Mouse (Mus musculus) adrenal gland, postnatal 4 days (tissue): ENCODE results near the gene Rnf157. TPM values are rescaled to one million over a fixed set of nuclear protein-coding genes. Genes with fewer than 3 reads are reported as not detected.
A peak's percentile ranks its signal among the peaks of the same experiment; 100 is the strongest.
"Not testable (repeated sequence)": the region's sequence is repeated elsewhere in the genome, so short reads cannot be mapped to it uniquely, and the experiment has no call there.

Experiments
- DNase-seq, 2 experiments: peaks; one replicate each; pipeline ENCODE4 v3.0.0; 2021 to 2022; ENCODE audit warnings: low spot score in 2 of 2, mixed read lengths in 2 of 2
- total RNA-seq, 2 experiments: library from RNA; stranded (reverse); gene quantifications; 2 replicates each; pipeline ENCODE4 v1.2.3; 2021

Rnf157 gene
- total RNA-seq, 2 experiments from 2014 or later, result 20.0 to 22.0 TPM

DNA sequence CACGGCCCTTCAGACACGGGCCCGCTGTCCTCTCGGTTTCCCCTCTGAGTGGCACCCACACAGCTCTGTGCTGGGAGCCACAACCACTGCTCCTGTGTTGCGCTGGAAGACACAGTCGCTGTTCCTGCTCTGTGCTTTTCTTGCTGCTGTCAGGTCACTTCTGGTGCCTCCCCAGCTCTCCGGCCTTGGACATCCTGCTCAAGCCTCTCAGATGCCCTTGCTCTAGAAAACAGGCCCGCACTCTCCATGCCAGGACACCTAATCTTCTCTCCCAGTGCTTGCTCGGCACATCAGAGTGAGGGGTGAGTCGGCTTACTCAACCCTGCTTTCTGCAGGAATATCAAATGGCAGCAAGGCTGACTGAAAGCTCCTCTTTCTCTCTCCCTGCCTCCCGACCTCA, 28.7 kb downstream of the Rnf157 start:
- no peak for DNase-seq

DNA sequence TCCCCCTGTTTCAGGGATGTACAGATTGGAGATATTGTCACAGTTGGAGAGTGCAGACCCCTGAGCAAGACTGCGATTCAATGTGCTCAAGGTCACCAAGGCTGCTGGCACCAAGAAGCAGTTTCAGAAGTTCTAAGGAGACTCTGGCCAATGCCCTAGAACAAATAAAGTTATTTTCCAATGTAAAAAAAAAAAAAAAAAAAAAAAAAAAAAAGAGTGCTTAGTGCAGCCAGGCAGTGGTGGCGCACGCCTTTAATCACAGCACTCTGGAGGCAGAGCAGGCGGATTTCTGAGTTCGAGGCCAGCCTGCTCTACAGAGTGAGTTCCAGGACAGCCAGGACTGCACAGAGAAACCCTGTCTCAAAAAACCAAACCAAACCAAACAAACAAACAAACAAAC, 29.8 kb downstream of the Rnf157 start:
- not testable (repeated sequence) for DNase-seq

DNA sequence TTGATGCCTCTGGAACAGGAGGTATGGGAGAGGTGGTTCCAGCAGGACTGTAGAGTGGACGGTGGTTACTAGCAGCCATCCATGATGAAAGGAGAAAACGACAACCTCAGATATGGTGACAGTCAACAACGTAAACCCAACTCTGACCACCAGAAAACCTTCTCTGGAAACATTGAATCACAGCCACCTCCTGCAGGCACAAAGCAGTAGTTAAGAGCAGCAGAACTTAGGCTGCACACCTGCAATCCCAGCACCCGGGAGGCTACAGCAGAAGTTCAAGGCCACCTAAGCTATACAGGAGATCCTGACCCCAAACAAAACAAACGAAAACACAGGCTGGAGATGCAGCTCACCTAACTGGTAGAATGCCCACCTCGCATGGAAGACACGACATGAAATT, 32.1 kb downstream of the Rnf157 start:
- no peak for DNase-seq

DNA sequence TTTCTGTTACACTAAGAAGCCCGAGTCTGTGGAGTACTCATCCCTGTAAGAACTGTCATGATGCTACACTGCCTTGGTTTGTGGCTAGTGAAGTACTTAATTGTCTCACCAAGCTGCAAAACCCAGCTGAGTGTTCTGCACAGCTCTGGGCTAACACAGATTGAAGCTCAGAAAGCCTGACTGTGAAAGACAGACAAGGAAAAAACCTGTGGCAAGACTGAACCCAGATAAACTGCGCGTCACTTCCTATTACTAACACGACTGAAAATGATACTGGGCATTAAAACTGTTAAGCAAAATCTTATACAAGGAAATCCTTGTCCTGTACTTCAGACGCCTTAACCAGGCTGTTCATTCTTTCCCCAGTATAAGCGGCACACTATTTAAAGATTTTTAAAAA, 33.3 kb downstream of the Rnf157 start:
- no peak for DNase-seq

DNA sequence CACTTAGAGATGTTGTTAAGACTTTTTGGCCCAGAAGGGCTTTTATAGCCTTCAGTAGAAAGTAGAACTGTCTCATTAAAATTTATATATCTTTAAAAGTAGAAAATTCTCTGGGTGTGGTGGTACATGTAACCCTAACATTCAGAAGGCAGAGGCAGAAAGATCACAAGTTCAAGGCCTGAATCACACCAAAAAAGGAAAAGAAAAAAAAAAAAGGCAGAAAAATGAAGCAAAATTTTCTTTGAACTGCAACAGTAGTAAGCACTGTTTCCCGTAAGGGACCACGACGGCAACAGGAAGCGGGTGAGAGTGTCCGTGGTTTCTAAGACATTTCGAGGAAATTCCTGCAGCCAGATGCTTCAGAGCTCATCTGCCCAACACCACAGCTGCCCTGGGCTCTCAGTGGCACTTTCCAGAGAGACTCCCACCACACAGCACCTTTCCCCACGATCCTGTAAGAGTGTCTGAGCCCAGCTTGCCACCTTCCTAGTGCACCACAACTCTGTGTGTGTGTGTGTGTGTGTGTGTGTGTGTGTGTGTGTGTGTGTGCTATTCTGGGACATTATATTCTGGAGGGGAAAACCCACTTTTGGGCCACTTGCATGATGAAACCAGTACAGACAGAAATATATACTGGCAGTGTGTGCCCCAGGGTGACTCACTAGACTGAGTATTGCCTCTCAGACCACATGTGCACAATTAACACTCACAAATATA, 35.7 kb downstream of the Rnf157 start:
- no peak for DNase-seq

DNA sequence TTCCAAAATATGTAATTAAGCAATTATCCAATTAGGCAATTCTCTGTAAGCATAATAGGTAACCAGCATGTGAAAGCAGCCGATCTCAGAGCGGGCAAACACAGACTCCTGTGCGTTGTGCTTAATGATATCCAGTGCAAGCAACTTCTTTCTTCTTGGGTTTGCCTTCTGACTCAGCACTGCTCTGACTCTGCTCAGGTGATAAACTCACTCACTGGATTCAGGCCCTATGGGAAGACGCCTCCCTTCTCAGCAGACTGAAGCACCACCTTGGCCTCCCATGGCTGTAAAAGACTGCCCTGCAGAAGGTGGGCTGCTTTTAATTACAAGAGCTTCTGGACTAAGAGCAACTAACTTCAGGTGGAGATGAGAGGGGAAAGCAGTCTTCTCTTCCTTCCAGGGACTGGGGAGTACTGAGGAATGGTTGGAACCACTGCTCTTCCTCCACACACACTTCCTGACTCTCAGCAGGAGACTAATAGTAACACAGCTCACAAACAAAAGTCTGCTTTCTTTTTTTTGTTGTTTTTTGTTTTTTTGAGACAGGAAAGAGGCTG, 40.9 kb downstream of the Rnf157 start:
- no peak for DNase-seq

DNA sequence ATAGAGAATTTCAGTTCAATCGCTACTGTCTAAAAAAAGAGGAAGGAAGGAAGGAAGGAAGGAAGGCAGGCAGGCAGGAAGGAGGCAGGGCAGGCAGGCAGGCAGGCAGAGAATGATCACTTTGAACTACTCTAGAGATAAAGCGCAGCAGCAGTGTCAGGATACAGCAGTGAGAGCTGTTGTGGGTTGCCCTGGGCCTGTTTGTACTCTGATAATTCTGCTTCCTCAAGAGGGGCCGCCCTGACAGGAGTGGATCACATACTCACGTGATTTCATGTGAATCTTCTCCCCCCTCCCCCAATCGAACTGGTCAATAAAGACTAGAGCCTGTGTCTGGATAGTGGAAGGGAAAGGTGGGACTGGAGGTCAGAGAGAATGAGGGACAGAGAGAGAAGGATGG, 43.2 kb downstream of the Rnf157 start:
- no peak for DNase-seq

DNA sequence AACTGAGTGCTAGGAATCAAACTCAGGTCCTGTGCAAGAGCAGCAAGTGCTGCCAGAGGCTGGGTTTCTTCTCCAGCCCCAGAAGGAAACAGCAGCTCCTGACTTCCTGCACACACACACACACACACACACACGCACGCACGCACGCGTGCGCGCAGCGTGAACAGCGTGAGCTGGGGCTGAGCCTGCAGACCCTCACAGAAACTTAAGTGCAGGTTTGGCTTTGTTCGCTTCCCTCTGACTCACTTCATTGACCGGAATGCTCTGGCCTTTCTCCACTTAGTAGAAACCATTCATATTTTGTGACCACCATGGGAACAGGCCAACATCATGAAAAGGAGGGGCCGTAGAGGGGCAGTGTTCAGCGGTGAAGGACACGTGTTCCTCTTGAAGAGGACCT, 43.8 kb downstream of the Rnf157 start:
- DNase-seq, result no peak

DNA sequence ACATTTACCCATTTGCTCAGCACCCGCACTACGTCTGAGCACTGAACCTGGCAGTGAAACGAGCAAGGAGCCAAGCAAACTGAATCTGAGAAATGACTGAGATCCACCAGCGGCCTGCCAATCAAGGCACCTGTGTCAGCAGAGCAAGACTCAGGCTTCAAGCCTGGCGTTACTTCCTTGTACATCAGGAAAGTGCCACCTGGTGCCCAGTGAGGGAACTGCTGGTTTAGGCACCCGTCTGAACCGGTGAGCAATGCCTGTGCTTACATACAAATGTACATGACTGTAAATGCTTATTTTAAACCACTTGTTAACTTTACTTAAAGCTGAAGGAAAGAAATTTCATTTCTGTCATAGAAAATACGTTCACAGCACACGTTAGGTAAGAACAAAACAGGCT, 44.7 kb downstream of the Rnf157 start:
- peak; percentile 71 to 78 for DNase-seq

DNA sequence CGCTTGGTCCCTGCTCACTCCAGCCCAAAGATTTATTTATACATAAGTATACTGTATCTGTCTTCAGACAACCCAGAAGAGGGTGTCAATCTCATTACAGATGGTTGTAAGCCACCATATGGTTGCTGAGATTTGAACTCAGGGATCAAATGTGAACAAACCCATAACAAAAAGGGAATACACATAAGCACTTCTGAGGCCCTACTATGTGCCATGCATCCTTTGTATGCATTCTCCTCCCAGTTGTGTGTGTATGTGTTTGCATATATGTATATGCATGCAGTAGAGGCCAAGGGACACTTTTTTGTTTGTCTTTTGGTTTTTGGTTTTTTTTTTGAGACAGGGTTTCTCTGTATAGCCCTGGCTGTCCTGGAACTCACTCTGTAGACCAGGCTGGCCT, 46.2 kb downstream of the Rnf157 start:
- DNase-seq, result no peak

DNA sequence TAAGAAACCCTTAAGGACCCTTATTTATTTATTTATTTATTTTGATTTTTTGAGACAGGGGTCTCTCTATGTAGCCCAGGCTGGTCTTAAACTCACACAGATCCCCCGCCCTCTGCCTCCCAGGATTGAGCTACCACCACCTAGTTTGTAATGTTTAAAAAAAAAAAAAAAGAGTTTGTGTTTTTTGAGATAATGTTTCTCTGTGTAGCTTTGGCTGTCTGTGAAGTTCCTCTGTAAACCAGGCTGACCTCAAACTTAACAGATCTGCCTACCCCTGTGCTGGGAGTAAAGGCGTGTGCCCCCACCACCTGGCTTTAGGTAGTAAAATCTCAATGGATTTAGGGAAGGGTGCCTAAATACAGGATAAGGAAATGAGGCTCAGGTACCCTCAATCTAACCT, 46.7 kb downstream of the Rnf157 start:
- no peak for DNase-seq

DNA sequence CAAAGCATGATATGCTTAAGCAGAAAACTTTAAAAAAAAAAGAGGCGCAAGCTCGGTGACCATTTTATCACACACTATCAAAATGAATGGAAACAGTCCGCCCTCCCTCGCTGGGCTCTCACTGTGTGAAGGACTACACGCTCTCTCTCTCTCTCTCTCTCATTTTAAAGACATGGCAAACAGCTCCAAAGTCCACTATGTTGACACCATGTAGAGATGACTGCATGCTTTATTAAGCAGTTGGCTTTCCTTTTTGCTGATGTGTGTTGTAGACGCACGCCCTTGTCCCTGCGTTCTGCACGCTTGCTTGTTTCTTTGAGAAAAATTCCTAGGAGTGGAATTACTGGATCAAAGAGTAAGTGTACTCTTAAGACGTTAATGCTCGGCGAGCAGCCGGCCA, 47.4 kb downstream of the Rnf157 start:
- no peak for DNase-seq

DNA sequence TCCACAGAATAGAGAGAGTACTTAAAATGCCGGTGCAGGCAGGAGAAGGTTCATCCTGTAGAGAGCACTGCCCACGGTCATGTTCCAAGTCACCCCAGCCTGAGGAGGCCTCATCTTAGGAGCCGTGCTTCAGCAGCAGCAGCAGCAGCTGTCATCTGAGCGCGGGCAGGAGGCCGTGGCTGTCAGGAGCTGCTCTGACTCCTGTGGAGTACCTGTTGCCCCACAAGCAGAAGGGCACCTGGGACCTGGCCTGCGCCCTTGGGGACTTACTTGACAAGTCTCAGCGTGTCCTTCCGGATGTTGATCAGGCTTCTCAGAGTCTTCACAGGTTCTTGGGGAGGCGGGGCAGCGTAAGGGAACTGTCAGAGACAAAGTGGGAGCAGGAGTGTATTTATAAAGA, 50.8 kb downstream of the Rnf157 start:
- no peak for DNase-seq

DNA sequence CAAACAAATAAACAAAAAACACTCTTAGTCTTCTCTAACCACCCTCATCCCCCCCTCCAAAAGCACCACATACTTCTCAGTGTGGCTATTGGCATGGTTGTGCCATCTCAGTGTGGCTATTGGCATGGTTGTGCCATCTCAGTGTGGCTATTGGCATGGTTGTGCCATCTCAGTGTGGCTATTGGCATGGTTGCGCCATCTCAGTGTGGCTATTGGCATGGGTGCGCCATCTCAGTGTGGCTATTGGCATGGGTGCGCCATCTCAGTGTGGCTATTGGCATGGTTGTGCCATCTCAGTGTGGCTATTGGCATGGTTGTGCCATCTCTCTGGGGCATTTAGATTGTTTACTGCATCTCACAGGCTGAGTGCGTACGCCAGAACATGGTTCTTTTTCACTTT, 51.9 kb downstream of the Rnf157 start:
- not testable (repeated sequence) for DNase-seq

DNA sequence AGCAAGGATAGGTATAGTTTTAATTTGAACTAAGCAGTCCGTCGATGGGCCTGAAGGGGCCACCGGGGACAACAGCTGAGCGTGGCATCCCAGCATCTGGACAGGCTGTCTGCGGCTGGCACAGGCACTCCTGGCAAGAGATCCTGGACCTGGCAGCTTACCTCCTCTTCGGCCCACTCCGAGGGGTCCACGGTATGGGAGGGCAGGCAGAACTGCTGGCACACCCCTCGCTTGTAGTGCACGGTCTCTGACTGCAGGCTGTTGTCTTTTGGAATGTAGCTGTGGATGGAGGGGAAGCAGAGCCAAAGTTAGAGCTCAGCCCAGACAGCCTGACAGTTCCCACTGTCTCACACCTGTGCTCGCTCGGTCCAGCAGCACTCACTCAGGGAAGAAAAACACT, 53.2 kb downstream of the Rnf157 start:
- no peak for DNase-seq

DNA sequence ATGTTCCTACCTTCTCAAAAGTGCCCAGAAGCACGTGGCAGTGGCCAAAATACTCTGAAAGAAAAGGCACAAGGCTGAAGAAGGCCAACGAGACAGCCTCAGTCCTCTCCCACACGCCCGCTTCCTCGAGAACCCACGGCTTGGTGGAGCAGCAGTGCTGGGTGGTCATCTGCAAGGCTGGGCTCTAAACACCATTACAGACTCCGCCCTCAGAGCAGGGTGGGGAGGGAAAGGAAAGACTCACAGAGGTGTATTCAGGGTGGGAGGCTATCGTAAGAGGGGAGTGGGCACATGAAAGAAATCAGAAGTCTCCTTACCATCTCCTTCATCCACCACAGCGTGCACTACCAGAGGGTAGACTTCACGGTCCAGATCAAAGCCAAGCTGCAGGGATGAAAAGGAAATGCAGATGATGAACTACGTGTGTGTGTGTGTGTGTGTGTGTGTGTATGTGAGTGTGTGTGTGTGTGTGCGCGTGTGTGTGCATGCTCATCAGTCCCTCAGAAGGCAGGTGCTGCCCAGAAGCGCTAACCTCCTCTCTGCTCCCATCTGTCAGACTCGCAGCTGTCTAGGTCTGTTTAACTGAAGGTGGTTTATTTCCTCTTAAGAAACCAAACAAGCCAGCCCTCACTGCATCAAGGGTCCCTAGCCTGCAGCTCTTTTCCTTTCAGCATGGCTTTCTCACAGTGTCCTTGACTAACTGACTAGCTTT, 53.8 kb downstream of the Rnf157 start:
- DNase-seq, result no peak

DNA sequence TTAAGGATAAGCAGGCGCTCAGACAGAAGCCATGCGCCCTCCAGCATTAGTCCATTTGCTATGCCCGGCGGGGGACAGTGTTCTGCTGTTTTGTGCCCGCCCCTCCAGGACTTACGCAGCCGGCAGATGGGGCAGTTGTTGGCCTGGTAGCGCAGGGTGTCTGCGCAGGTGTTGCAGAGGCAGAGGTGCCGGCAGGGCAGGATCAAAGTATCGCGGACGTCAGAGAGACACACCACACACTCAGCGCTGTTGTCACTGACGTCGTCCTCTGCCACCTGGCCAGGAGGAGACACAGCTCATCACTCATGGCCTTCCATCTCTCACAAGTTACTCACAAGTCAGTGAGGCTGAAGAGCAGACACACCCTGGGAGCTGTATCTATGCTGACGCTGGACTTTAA, 58.3 kb downstream of the Rnf157 start:
- no peak for DNase-seq

DNA sequence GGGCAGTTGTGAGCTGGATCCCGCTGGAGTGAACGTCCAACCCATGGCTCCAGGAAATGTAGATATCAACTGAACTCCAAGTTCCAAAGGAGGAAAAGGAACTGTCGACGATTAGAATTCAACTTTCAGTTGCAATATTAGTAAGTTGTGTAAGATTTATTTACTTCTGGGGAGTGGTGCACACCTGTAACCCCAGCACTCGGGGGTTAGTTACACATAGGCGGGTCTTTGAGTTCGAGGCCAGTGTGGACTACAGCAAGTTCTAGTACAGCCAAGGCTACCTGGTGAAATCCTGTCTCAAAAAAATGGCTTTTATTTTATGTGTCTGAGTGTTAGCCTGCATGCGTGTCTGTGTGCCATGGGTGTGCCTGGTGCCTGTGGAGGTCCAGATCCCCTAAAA, 59.3 kb downstream of the Rnf157 start:
- DNase-seq, result no peak

DNA sequence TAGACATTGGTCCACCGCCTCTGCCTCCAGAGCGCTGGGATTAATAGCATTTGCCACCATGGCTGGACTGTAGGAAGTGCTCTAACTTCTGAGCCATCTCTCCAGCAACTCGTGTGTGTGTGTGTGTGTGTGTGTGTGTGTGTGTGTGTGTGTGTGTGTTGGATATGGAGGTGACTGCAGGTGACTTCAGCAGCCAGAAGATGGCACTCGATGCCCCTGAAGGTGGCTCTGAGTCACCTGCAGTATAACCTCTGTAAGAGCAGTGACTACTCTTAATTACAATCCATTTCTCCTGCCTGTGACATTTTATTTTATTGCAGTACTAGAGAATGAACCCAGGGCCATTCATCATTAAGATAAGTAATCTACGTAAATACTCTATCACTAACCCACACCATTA, 61.5 kb downstream of the Rnf157 start:
- DNase-seq, result no peak

DNA sequence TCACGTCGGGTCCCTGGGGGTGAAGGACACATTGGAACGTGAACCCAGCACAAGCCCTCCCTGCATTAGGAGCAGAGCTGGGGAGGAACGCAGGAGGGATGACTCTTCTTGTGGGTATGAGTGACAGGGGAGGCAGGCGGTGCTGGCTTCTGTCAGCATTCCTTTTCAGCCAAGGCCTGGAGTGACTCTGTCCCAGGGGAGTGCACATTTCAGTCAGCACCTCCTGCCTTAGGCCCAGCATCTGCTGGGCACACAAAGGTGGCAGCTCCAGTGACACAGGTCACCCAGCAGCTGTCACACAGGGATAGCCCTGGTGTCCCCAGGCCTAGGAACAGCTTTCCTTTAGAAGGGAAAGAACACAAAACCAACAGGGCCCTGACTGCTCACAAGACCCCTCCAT, 64.9 kb downstream of the Rnf157 start:
- DNase-seq, result no peak

DNA sequence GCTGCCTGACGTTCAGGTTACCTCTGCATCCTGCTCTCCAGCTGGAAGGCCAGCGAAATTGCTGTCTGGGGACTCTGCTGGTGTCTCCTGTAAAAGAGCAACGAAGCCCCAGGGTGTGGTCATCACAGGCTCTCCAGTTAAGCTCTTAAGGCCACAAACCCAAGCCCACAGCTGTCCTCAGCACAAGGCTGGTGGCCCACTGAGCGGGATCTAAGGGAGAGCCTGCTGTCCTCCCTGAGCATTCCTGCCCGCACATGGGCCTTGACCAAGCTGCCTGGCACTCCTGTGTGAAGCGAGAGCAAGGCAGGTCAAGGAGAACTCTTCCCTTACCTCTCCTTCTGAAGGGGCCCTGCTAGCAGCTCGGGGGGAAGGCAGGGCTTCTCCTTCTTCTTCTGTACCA, 65.8 kb downstream of the Rnf157 start:
- no peak for DNase-seq

DNA sequence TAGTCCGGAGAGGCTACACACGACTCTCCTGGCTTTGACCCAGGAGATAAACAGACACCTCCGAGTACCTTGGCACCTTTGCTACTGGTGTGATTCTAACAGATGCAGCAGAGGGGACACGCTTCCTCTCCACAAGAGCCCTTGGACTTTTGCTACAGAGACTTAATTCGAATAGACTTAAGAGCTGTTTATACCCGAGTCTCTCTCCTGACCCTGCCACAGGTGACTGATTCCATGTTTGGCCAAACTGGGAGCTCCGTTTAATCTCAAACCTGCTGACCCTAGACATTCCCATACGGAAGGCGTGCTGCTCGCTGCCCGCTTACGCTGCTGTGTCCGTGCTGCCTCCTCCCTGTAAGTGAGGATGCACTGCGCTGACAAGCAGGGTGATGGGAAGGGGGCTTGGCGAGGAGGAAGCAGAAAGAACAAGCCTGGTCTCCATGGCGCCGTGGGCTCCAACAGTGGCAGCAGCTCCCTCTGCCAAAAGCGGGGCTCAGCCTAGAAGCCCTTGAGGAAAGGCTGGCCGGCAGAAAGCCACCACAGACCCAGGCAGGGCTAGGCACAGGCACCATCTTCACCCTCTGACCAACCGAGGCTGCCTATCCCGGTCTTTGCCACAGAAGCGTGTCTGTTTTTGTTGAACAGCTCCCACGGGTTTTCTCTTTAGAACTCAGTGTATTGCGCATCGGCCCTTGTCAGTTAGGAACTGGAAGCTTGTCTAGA, 70.6 kb downstream of the Rnf157 start:
- no peak for DNase-seq
